Mouse (Mus musculus) thymus, postnatal 36 days (tissue): ENCODE results near the gene Arhgef26.

Source experiments
- DNase-seq, 2 experiments: peaks; one replicate each; pipeline ENCODE4 v3.0.0; 2022; ENCODE audit warnings: mixed read lengths in 2 of 2

Gene Arhgef26

DNA sequence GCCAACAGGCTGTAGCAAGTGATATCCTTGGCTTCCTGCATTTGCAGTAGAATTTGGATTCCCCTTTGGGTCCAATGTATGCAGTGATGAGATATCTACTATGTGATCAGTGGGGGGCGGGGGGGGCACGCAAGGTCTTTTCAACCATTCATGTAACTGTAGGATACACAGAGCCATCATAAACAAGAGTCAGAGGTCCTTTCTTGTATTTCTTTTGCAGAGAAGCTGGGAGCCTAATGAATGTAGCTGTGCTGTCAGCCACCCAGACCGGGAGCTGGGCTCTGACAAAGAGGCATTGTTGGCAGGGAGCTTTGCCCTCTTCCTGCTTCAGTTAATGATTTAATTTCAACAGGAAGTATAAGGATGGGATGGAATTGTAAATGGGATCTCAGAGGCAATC, 116.0 kb downstream of the Arhgef26 start:
- DNase-seq, result no peak

DNA sequence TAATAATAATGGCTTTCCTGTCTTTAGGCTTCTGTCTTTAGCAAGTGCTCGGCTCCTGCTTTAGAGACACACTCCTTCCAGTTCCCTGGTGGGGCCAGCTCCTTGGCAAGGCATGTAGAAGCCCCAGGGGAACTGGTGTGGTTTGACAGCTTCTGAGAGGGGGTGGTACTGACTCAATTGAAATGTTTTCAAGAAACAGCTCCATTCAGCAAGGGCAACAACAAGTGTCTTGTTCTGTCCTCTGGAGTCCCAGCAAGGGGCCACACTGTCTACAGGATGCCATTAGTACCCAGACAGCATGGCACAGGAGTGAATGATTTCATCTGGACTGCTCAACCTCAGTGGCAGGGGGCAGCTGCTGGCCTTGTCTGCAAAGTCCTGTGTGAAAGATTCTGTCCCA, 117.7 kb downstream of the Arhgef26 start:
- DNase-seq, result no peak

DNA sequence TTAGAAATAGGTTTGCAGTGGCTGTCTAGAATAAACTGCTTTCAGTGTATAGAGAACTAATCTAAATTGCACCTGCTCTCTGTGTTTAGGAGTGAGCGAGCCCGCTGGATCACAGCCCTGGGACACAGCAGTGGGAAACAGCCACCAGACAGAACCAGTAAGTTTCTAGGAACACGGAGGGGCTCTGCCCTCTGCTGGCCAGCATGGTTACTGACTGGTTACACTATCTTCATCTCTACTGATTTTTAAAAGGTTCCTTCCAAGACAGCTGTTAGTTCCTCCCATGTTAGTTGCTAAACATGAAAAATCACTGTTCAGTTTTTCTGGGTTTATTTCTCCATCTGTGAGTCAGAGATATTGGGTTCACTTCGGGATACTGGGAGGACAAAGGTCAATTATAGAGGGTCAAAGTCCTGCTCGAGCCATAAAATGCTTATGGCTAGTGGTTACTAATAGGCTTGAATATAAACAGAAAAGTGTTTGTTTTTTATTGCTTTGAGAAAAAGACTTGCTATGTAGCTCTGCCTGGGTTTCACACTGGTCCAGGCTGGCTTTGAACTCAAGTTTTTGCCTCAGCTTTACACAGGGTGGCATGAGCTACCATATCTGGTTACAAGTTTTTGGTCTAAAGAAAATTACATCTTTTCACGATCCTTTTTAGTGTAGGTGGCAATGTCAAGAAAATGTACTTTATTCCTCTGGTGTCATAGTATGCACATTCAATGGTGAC, 120.3 kb downstream of the Arhgef26 start:
- peak; percentile 13 to 29 for DNase-seq

DNA sequence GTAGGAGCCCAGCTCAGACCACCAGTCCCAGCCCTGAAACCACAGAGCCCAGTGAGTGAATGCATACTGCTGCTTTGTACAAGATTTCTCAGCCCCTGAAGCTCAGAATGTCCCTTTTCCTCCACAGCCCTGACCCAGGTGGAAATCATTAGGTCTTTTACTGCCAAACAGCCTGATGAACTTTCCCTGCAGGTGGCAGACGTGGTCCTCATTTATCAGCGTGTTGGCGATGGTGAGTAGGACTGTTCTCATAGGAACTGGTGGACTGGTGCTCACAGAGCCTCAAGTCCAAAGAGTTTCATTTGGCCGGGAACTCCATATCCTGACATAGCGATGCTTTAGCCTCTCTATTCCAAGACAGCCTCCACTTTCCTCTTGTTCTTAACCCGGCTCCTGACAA, 121.3 kb downstream of the Arhgef26 start:
- no peak for DNase-seq

DNA sequence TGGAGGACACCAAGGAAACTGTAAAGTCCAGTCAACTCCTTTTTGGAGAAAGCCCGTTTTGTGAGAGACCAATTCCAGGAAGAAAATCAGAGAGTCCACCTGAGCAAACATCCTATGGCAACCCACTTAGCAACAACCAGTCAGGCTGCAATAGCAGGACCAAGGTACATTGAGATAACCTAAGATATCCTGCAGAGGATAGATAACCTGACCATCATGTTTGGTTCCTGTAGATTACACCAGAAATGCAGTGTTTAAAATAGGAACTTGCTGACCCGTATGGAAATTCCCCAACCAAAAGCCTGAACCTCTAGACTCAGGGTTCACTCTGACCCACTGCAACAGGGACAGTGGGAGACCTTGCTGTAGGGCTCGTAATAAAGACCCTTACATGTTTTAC, 126.1 kb downstream of the Arhgef26 start:
- no peak for DNase-seq

DNA sequence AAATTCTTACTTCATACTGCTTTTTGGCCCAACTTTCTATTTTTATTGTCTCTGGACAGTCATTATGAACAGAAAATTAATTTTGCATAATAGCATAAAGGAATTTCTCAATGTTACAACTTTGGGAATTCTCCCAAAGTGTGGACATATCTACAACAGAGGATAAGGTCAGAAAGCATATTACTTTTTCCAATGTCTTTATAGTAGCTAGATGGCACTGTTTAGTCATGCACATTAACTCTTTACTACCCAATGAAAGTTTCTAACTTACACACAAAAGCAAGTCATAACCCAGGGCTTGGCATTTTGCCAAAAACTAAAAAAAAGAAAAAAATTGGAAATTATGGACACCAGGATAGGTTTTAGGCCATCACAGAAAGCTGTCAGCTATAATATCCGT, 132.0 kb downstream of the Arhgef26 start:
- no peak for DNase-seq

DNA sequence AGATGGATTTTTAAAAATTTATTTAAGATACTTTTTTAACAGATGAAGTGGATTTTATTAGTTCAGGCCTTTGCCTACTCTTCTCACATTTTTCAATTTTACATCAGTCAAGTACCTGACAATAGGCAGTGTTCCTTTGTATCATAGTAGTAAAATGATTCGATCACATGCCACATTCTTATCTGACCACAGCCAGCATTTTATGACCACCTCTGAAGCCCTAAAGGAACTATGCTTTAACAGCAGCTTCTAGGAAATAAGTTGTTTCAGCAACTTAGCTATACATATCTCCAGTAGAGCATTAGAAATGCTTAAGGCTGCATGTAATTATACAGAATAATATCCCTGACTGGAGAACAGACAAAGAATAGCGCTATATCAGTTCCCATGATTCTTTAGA, 146.2 kb downstream of the Arhgef26 start:
- no peak for DNase-seq

DNA sequence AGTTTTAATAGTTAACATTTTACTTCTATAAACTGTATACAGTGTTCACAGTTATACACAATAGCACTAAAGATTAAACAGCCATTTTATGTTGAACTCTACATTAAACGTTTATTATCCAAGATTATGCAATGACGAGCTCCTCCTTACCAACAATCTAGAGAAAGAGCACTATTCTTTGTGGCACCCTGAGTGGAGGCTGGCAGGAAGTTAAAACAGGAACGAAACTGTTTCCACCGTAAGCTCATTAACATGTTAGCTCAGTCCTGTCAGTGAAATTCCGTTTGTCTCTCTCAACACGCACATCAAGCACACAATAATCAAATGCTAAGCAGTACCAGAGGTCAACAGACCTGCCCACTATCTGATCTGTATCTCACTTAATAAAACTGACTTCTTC, 154.4 kb downstream of the Arhgef26 start:
- DNase-seq, result no peak

DNA sequence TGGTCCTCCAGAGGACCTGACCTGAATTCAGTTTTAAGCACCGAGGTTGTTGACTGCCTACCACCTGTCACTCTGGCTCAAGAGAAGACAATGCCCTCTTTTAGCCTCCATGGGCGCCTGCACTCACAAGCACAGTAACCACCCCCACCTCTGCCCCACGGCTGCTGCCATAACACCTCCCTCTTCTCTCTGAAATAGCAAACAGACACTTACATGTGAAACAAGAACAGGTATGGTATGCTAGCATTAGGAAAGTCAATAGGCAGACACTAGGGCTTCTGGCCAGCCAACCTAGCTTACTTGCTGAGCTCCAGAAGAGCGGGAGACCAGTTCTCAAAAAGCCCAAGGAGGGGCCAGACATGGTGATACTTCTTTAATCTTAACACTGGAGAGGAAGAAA, 161.2 kb downstream of the Arhgef26 start:
- DNase-seq, result no peak

DNA sequence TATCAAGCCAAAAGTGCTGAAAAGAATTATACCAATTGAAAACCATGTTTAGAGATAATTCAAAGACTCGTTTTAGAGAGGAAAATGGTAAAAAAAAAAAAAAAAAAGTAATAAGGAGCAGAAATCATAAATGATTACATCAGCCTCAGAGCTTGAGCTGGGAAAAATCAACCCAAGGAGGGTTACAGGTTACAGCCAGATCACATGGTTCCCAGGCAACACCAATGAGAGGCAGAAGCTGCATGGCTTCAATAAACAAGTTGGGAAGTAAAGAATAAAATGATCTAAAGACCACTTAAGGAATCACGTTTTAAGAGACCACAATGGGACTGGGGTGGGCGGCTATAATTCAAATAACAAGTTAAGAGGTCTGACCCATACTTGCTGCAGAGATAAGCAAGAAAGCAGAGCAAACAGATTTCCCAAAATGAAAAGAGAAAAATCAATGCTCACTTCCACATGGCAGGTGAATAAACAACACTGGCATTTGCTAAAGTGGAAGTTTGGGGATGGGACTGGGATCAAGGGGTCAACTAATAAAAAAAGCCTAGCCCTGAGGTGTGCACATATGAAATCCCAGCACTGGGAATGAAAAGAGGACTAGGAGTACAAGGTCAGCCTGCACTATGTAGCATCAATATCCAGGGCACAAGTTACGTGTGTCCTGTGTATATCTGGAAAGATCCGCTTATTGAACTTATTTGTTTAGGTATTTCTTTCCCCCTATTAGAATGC, 167.2 kb downstream of the Arhgef26 start:
- DNase-seq, result no peak

DNA sequence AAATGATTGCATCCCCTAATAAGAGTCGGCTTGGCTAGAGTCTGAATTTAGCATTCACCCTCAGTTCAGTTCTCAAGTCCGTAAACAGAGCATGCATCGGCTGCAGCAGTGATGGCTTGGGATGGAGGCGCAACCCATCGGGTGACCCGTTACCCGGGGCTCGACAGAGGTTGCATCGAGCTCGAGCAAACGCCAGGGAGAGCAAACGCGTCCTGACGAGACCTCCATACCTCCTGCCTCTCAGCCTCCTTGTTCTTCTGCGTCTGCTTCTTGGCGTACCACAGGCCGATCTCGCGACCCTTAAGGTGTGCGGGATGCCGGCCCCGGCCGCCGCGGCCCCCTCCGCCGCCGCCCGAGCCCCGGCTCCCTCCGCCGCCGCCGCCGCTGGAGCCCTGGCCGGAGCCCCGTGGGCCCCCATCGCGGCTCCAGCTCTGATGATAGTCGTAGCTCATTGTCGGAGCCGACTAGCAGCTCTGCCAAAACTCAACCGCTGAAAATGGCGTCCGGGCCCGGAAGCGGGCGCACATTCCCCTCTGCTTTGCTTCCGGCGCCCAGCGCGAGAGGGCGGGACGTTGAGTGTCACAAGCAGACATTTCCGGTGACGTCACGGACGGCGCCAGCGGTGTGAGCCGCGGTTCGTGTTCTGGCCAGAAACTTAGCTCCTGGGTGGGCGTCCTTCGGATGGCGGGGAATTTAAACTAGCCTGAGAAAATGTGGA, 168.5 kb downstream of the Arhgef26 start, which contains the start of gene Dhx36:
Dhx36 (minus strand) TSS at position 517 of the 718 bp plus-strand sequence.
- peak; percentile 93 to 95 for DNase-seq

DNA sequence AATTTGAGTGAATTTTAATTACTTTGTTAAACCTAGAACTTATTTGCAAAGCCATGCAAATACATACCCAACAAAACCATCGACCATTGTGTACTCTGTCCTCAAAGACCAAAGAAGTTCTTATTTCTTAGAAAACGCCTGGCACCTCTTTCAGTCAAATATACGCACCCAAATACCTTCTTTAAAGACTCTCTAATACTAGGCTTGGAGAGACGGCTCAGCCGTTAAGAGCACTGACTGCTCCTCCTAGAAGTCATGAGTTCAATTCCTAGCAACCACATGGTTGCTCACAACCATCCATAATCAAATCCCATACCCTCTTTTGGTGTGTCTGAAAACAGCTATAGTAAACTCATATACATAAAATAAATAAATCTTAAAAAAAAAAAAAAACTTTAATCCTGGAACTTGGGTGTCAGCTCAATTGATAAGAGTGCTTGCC, 169.1 kb downstream of the Arhgef26 start:
- no peak for DNase-seq
